Mouse (Mus musculus): ENCODE measurements around the gene Nde1. TPM values are rescaled to one million over a fixed set of nuclear protein-coding genes. Genes with fewer than 3 reads are reported as not detected.
A peak's percentile ranks its signal among the peaks of the same experiment; 100 is the strongest.
"Not testable (repeated sequence)": the region's sequence is repeated elsewhere in the genome, so short reads cannot be mapped to it uniquely, and the experiment has no call there.

The Nde1 gene
- polyA plus RNA-seq, 1 experiment = 35.4 TPM

GRCm38 (mm10) chr16:14139106-14139505 lies 24.0 kb upstream of the Nde1 start:
- H3K27me3 ChIP-seq (ENCODE audit: control insufficient read depth, insufficient read depth, low read length) = no peaks in the 10 kb centered on the region
- H3K4me3 ChIP-seq (ENCODE audit: extremely low read depth, insufficient read depth, insufficient read length) = no peak overlapping the region
- no peak for TF ChIP-seq CTCF (IDR thresholded peaks at IDR 0.05; ENCODE audit: extremely low read depth, insufficient read depth, insufficient read length, insufficient replicate concordance)
- no peak for TF ChIP-seq POLR2A (IDR thresholded peaks at IDR 0.05; ENCODE audit: low read depth, low read length)
- DNase-seq (ENCODE audit: low read depth in 1 of 2, low spot score in 2 of 2) = no peak
- H3K27ac ChIP-seq (ENCODE audit: insufficient read depth, low read length) = no peak overlapping the region
- no peaks in the 10 kb centered on the region for H3K4me1 ChIP-seq (ENCODE audit: control insufficient read depth, insufficient read depth, insufficient read length)
- H3K36me3 ChIP-seq (ENCODE audit: control insufficient read depth, insufficient read depth, low read length) = peaks cover 55% of the 10 kb centered on the region

- WGBS = 90% methylated on average over 3 of the region's 3 CpGs
- DNase-seq (ENCODE audit: low read depth in 1 of 2, low spot score in 2 of 2) = no peak
- Histone ChIP-seq H3K36me3 (ENCODE audit: control insufficient read depth, insufficient read depth, low read length) (peaks cover 56% of the 10 kb centered on the region), H3K4me1 (ENCODE audit: control insufficient read depth, insufficient read depth, insufficient read length) (no peaks in the 10 kb centered on the region), H3K4me3 (ENCODE audit: extremely low read depth, insufficient read depth, insufficient read length) (no peak overlapping the region), H3K27me3 (ENCODE audit: control insufficient read depth, insufficient read depth, low read length) (no peaks in the 10 kb centered on the region), H3K27ac (ENCODE audit: insufficient read depth, low read length) (no peak overlapping the region)
- TF ChIP-seq CTCF (IDR thresholded peaks at IDR 0.05; ENCODE audit: extremely low read depth, insufficient read depth, insufficient read length, insufficient replicate concordance) (no peak), POLR2A (IDR thresholded peaks at IDR 0.05; ENCODE audit: low read depth, low read length) (no peak)
Measured at GRCm38 (mm10) chr16:14143298-14143697, 19.8 kb upstream of the Nde1 start.

- H3K36me3 ChIP-seq (ENCODE audit: control insufficient read depth, insufficient read depth, low read length) = peaks cover 49% of the 10 kb centered on the region
- TF ChIP-seq POLR2A (IDR thresholded peaks at IDR 0.05; ENCODE audit: low read depth, low read length) (no peak), CTCF (IDR thresholded peaks at IDR 0.05; ENCODE audit: extremely low read depth, insufficient read depth, insufficient read length, insufficient replicate concordance) (no peak)
- no peaks in the 10 kb centered on the region for H3K27me3 ChIP-seq (ENCODE audit: control insufficient read depth, insufficient read depth, low read length)
- H3K4me1 ChIP-seq (ENCODE audit: control insufficient read depth, insufficient read depth, insufficient read length) = no peaks in the 10 kb centered on the region
- no peak overlapping the region for H3K4me3 ChIP-seq (ENCODE audit: extremely low read depth, insufficient read depth, insufficient read length)
- H3K27ac ChIP-seq (ENCODE audit: insufficient read depth, low read length) = no peak overlapping the region
- DNase-seq (ENCODE audit: low read depth in 1 of 2, low spot score in 2 of 2) = no peak
Measured at GRCm38 (mm10) chr16:14147712-14148111, 15.4 kb upstream of the Nde1 start.

- no peak overlapping the region for H3K4me3 ChIP-seq (ENCODE audit: extremely low read depth, insufficient read depth, insufficient read length)
- H3K4me1 ChIP-seq (ENCODE audit: control insufficient read depth, insufficient read depth, insufficient read length) = no peaks in the 10 kb centered on the region
- 86% methylated on average over 4 of the region's 4 CpGs for WGBS
- no peak for DNase-seq (ENCODE audit: low read depth in 1 of 2, low spot score in 2 of 2)
- no peak for TF ChIP-seq CTCF (IDR thresholded peaks at IDR 0.05; ENCODE audit: extremely low read depth, insufficient read depth, insufficient read length, insufficient replicate concordance)
- TF ChIP-seq POLR2A (IDR thresholded peaks at IDR 0.05; ENCODE audit: low read depth, low read length) = no peak
- H3K27me3 ChIP-seq (ENCODE audit: control insufficient read depth, insufficient read depth, low read length) = no peaks in the 10 kb centered on the region
- no peak overlapping the region for H3K27ac ChIP-seq (ENCODE audit: insufficient read depth, low read length)
- peaks cover 30% of the 10 kb centered on the region for H3K36me3 ChIP-seq (ENCODE audit: control insufficient read depth, insufficient read depth, low read length)
Measured at GRCm38 (mm10) chr16:14151718-14152117, 11.4 kb upstream of the Nde1 start.

- WGBS = 81% methylated on average over 1 of the region's 2 CpGs
- H3K4me3 ChIP-seq (ENCODE audit: extremely low read depth, insufficient read depth, insufficient read length); H3K4me1 ChIP-seq (ENCODE audit: control insufficient read depth, insufficient read depth, insufficient read length); H3K27ac ChIP-seq (ENCODE audit: insufficient read depth, low read length); DNase-seq (ENCODE audit: low read depth in 1 of 2, low spot score in 2 of 2); H3K27me3 ChIP-seq (ENCODE audit: control insufficient read depth, insufficient read depth, low read length): not testable (repeated sequence)
- H3K36me3 ChIP-seq (ENCODE audit: control insufficient read depth, insufficient read depth, low read length) = peaks cover 18% of the 10 kb centered on the region
Measured at GRCm38 (mm10) chr16:14155638-14156037, 7.4 kb upstream of the Nde1 start.

- Histone ChIP-seq H3K4me1 (ENCODE audit: control insufficient read depth, insufficient read depth, insufficient read length) (no peaks in the 10 kb centered on the region), H3K36me3 (ENCODE audit: control insufficient read depth, insufficient read depth, low read length) (peaks cover 14% of the 10 kb centered on the region), H3K27ac (ENCODE audit: insufficient read depth, low read length) (no peak overlapping the region), H3K4me3 (ENCODE audit: extremely low read depth, insufficient read depth, insufficient read length) (no peak overlapping the region), H3K27me3 (ENCODE audit: control insufficient read depth, insufficient read depth, low read length) (no peaks in the 10 kb centered on the region)
- no peak for DNase-seq (ENCODE audit: low read depth in 1 of 2, low spot score in 2 of 2)
- WGBS = 94% methylated on average over 6 of the region's 6 CpGs
- TF ChIP-seq POLR2A (IDR thresholded peaks at IDR 0.05; ENCODE audit: low read depth, low read length) = no peak
- no peak for TF ChIP-seq CTCF (IDR thresholded peaks at IDR 0.05; ENCODE audit: extremely low read depth, insufficient read depth, insufficient read length, insufficient replicate concordance)
Measured at GRCm38 (mm10) chr16:14156312-14156711, 6.8 kb upstream of the Nde1 start.

GRCm38 (mm10) chr16:14158536-14158935 lies 4.5 kb upstream of the Nde1 start:
- Histone ChIP-seq H3K36me3 (ENCODE audit: control insufficient read depth, insufficient read depth, low read length) (peaks cover under 1% of the 10 kb centered on the region; the same call in 1 of the 2 replicates), H3K4me1 (ENCODE audit: control insufficient read depth, insufficient read depth, insufficient read length) (no peaks in the 10 kb centered on the region; the same call in 1 of the 2 replicates), H3K4me3 (ENCODE audit: extremely low read depth, insufficient read depth, insufficient read length) (peak overlapping the region; percentile 96), H3K27ac (ENCODE audit: insufficient read depth, low read length) (peak overlapping the region; percentile 80), H3K27me3 (ENCODE audit: control insufficient read depth, insufficient read depth, low read length) (no peaks in the 10 kb centered on the region)
- no peak for TF ChIP-seq POLR2A (IDR thresholded peaks at IDR 0.05; ENCODE audit: low read depth, low read length)
- TF ChIP-seq CTCF (IDR thresholded peaks at IDR 0.05; ENCODE audit: extremely low read depth, insufficient read depth, insufficient read length, insufficient replicate concordance) = no peak
- 6% methylated on average over 7 of the region's 7 CpGs for WGBS
- no peak for DNase-seq (ENCODE audit: low read depth in 1 of 2, low spot score in 2 of 2)

Measured in spleen, adult 2 months (tissue).